Mouse (Mus musculus): ENCODE results near the gene Apol7a.

Apol7a gene

DNA sequence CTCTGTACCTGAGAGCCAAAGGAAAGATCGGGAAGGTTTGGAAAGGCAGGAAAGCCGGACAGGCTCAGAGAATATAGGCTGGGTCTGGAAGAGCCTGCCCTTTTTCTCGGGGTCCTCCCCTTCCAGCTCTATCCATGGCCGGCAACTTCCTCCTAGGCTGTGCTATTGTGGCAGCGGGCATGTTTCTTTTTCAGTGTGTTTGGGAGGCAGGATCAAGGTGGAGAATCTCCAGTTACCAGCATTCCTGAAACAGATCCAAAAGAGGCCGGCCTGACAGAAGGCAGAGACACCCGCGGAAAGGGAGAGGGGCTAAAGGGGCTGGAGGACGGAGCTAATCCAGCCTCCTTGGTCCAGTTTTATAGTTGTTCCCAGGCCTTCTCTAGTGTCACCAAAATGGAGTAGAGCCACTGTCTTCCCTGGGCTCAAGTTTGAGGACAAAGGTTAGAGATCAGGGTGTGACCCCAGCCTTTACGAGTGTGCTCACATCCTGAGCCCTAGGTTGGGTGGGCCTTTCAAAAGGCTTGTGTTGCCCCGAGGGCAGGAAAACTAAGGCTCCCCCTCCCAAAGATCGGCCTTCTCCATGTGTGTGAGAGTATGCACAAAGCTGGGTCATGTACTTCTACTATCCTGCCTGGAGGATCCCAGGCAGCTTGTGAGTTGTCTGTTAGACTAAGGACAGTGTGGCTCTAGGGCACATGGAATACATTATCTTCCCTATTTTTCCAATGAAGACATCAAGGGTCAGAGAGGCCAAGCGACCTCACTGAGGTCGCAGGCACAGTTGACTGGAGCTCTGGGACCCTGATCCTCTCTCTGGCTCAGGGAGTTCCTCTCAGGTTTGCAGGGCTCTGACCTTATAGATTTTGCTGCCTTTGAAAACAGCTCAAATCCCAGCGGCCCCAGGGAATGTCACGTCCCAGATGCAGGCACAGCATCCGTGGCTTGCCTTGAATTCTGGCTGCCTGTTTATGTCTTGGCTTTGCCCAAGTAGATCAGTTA lies 54.5 kb downstream of the Apol7a start:
- no peak for DNase-seq

GRCm38 (mm10) chr15:77343527-77344091 lies 55.3 kb downstream of the Apol7a start:
- DNase-seq: peak; percentile 34 to 35

DNA sequence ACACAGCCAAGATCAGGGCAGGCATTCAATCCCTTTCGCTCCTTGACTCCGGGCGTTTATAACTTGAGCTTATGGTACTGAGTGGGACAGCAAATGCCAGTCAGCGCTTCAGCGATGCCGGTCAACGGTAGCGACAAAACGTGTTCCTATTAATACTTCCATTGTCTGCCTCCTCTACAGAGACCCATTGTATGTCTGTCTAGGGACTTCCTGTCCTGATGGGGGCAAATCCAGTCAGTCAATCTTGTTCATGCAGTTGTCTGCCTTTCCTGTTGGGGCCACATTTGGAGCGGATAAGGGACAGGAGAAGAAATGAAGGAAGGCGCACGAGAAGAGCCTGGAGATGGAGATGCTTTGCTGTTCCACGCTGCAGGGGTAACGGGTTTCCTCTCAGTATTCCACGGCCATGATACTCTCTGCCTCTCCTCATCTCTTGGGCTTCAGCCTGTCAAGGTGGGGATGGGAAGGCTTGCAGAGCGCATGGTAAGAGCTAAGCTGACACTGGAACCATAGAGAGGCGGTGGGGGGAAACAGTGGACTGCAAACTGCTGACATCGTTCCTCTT lies 55.9 kb downstream of the Apol7a start:
- DNase-seq: no peak

DNA sequence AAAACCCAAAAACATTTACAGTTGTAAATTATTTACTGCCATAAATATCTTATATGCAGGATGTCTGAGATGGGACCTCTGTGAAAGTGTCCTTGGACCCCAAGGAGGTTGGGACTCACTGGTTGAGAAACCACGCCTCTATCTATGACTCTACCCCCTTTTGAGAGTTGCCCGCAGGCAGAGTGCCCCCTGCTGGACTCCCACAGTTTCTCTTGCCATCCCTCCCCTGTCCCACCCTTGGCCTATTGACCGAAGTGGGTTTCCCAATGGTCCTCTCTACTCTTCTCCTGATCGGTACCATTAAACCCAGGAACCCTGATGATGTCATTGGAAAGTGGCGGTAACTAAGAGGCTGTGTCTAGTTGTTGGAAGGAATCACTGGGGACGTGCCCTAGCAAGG lies 56.9 kb downstream of the Apol7a start:
- DNase-seq: no peak

DNA sequence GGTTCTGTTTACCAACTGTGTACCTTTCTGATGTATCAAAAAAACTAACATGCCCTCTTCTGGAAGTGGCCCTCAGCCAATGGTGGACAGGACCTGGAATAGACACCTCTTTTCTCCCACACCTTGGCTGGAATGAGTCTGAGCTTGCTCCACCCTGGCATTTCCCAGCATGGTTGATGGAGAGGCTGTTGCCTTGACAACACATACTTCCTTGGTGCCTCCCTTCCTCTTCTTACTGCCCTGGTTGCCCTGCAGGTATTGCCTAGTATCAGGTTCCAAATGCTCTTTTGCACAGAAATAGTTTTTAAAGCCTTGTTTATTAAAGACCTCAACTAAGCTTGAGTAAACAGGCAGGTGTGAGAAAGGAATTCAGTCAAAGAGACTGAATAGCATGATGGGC lies 58.3 kb downstream of the Apol7a start:
- DNase-seq: no peak

DNA sequence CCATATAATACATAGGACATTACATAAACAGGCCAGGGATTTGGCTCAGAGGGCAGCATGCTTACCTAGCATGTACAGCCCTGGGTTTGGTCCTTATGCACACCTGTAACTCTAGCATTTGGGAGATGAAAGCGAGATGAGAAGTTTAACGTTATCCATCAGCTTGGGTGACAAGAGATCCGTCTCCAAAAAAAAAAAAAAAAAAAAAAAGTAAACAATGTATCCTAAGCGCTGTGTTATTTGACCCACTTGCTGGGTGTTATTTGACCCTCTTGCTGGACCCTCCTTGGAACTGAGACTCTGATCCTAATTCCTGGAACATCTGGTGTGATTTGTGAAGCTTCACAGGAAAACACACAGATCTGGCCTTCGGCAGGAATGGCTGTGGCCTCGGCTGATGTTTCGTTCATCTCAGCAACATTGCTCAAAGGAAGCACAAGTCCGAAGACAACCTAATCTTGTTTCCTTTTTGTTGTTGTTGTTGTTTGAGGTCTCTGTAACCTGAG lies 59.9 kb downstream of the Apol7a start:
- no peak for DNase-seq

DNA sequence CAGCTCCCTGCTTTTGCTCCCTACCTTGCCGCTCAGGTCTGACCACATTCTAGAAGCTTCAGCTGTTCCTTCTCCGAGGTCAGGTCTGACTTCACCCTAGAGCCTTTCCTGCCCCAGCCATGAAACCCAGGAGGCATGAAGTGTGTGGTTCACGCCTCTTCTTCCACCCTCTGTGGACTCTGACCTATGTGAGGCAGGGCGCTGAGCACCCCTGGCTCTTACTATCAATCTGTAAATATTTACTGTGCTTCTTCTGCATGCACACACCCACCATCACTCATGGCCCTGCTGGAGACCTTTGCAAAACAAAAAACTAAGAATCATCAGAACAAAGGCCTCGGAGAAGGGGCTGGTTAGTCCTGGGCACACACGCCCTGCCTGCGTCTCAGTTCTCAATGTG lies 60.5 kb downstream of the Apol7a start:
- DNase-seq: no peak
